Mouse (Mus musculus) spleen, postnatal 4 days (tissue): ENCODE data around the gene Mn1.

ENCODE experiments used
- DNase-seq, 2 experiments: peaks; one replicate each; pipeline ENCODE4 v3.0.0; 2022; ENCODE audit warnings: low spot score in 2 of 2

Mn1 gene

DNA sequence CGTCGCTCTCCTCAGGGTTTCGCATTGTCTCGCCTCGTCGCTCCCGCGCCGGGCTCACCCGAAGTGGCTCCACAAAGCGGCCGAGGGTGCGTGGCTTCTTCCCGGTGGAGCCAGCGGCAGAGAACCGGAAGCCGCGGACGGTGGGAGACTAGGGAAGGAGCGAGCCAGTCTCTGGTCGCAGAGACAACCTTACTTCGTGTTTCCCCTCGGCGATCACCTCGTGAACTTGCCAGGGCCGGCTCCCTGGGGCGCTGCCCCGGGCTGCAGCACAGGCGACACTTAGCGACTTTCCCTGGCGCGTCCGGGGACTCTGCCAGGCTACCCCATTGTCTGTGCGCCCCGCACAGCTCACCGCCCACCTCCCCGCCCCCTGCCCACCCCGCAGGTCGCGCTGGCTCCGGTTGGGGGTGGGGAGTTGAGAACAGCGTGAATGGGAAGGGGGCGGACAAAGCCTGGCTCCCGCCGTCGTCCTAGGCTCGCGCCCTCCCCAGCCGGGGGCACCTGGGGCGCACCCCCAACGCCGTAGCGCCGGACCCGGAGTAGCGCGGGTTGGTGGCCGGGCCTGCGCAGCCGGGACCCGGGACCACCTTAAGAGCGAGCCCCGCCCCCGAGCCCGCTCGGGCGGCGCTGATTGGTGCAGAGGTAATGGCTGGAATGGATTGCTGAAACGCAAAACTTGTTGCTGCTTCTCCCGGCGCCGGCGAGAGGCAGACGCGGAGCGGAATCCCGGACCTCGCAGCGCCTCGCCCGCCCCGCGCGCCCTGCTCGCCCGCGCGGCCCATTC is at the start of gene Mn1:
Gene Mn1, plus strand, starts transcription at position 772 of the 784 bp plus-strand sequence.
- peak in 1 of 2 experiments; percentile 40 for DNase-seq

GRCm38 (mm10) chr5:111367937-111368517 is 49.1 kb upstream of the Mn1 start:
- no peak for DNase-seq

GRCm38 (mm10) chr5:111368576-111368975 is 48.6 kb upstream of the Mn1 start:
- no peak for DNase-seq

DNA sequence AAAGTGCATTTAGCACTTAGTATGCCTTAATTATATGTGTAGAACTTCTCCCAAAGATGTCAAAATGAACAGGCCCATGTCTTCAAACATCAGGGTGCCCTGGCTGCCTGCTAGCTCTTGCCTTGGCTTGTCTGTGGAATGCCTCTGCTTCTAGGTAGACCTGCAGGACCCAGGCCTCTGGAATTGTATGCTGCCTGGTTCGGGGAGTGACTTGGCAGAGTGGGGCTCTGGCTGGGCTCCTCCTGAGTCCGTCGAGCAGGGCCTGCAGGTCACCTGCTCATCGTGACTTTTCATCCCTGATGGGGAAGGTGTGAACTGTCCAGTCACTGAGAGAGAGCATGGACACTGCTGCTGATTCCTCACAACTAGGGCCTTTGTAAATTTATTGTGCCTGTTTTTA is 41.5 kb upstream of the Mn1 start:
- no peak for DNase-seq

- no peak for DNase-seq
Observed at GRCm38 (mm10) chr5:111376276-111377020, 40.7 kb upstream of the Mn1 start.

DNA sequence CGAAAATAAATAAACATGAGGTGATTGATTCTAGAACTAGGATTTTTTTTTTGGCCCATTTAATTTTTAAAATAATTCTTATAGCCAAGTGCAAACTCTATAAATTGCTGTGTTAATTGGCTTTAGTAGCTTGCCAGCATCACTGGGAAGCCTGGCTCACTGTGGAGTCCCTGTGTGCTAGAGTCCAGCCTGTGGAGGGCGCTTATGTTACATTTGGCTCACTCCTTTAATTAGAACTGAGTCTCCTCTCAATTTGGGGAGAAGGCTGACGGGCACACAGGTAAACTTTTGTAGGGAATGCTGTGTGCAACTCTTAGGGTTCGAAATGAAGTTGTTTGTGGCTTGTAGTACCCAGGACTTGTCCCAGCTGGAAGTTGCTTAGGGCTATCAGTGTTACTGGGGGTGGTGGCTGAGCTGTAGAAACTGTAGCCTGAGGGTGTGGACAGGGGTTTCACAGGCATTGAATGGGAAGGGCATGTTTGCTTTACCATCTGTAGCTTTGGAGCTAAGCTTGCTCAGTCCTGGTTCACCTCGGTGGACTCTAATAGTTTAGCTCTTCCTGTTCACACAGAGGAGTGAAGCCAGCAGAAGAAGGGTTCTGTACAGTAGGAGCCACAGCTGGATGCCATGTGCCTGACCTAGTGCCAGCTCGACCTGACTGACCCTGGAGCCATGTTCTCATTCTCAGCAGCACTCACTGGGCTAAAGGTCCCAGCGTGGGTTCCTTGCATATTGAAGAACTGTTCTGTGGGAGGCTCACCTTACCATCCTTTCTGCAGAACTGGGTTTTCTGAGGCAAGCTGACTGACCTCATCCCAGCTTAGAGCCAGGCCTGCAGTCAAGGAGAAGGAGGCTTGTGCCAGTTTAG is 38.8 kb upstream of the Mn1 start:
- DNase-seq, result no peak

- no peak for DNase-seq
Observed at GRCm38 (mm10) chr5:111383335-111383734, 33.8 kb upstream of the Mn1 start.

DNA sequence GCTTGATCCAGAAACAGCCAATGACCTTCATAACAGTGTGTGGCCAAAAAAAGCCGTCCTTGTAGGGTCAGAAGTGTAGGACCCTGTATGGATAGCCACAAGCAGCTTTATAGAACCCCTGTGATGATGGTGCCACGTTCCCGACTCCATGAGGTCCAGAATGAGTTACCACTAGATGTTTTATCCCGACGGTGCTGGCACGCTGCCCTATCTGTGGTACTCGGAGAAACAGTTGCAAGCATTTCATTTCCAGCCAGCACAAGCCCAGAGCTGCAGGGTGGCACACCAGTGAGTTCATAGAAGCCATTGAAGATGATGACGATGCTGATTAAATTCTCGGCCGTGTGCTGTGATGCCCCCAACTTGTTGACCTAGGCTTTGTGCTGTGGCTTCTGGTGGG is 26.3 kb upstream of the Mn1 start:
- no peak for DNase-seq

DNA sequence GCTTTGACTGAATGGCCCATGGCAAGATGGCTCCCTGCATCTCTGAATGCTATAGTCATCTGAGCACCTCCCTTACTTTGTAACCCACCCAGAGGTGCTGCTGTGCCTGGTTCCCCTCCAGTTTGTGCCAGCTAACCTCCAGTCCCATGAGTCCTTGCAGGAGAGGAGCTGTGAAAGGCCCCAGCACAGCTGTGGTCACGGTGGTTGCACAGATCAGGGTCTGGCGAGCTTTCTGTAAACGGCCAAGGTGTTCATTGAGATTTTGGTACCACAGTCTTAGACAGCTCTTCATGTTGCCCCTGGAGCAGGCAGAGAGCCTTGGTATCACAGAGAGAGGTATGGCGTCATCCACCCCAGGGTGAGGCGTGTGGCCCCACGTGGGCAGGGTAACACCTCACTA is 25.7 kb upstream of the Mn1 start:
- DNase-seq, result no peak

GRCm38 (mm10) chr5:111393346-111394197 is 23.6 kb upstream of the Mn1 start:
- no peak for DNase-seq

- no peak for DNase-seq
Observed at GRCm38 (mm10) chr5:111394198-111395053, 22.7 kb upstream of the Mn1 start.

DNA sequence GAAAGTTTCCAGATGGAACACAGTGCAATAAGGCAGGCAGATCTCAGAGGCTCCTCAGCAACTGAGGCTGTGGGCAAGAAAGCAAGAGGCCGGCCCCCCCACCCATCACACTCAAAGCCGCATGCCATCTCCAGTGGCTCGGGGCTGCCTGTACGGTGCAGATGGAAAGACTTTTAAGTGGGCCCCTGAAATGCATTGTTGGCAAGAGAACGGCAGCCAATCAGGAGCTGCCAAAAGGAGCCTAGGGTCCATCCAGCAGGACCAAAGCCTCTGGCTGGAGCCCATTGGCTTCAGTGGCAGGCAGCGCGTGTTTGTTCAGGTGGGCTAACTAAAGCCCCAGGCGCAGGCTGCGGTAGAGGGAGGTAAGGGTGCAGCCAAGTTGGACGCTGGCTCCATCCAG is 21.4 kb upstream of the Mn1 start:
- no peak for DNase-seq

DNA sequence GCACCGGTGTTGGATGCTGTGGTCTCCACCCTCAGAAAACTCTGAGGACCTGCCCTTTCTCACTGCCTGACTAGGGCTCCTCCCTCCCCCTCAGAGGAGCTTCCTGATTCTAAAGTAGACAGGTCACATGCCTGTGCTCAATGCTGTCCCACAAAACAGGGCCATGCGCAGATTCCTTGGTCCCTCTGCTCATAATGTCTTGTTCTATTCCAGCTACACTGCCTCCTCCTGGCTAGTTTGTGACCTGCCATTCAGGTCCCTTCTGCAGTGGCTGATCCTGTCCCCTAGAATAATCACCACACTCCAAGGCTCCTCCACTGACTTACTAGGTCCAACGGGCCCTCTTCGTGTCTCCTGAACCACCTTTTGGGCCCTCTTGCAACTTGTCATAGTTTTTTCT is 21.0 kb upstream of the Mn1 start:
- no peak for DNase-seq

DNA sequence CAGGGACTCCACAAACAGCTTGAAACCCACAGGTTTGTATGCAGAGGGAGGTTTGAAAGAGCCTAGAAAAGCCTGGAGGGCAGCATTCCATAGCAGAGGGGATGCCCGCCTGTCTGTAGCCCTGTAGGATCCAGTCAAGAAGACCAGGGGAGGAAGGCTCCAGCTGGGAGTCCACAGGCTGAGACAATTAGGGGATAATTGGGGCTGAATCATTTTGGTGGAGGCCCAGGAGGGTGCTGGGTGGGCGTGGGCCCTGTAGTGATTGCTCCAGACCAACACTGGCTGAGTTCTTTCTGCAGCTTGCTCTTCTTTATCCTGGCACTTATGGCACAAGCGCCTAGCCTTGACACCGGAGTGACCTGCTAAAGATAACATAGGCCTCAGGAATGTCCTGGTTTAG is 18.7 kb upstream of the Mn1 start:
- no peak for DNase-seq

DNA sequence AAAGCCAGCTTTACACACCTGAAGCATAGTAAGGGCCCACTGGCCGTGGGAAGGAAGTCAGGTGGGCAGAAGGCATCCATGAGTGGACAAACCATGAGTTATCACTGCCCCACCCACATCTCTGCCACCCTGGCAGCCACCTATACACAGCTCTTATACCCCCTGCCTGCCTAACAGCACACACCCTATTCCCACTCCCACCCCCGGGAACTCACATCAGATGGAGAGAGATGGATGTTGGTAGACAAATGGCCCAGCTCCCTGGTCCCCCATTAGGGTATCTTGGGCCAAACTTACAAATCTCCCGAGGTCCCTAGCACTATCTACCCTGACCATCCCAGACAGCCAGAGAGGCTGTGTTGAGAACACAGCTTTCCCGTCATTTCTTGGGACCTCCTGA is 17.9 kb upstream of the Mn1 start:
- DNase-seq, result no peak

- no peak for DNase-seq
Observed at GRCm38 (mm10) chr5:111401879-111402650, 15.1 kb upstream of the Mn1 start.

DNA sequence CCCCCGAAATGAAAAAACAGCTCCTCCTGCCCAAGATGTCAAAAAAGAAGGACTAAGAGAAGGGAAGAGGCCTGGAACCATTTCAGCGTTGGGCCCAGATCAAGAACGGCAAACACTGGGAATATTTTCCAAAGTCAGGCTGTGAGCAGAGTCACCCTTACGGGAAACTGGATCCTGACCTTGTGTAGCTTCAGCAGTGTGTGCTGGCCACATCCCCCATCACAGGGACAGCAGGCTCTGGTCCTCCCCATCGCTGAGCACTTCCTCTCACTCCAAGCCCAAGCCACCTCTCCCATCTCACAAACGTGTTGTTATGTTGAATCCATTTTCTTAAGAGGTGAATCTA is 14.5 kb upstream of the Mn1 start:
- no peak for DNase-seq

- DNase-seq, result no peak
Observed at GRCm38 (mm10) chr5:111404721-111405120, 12.4 kb upstream of the Mn1 start.

GRCm38 (mm10) chr5:111408470-111409105 is 8.6 kb upstream of the Mn1 start:
- no peak for DNase-seq
